Mouse (Mus musculus): ENCODE data around the gene Plk4. TPM values are rescaled to one million over a fixed set of nuclear protein-coding genes. Genes with fewer than 3 reads are reported as not detected.

The Plk4 gene
- polyA plus RNA-seq, 1 experiment from 2014 or later: 45.6 TPM

Other genes starting within 250 kb of the Plk4 start
- 0.56 and 0.66 TPM in 2 replicates for gene Slc25a31, start 91.2 kb upstream of the Plk4 start, polyA plus RNA-seq (2014; fragmentation: Nextera tagmentation; extraction: Ambion mirVana)
- gene Hspa4l, start 55.5 kb upstream of the Plk4 start, polyA plus RNA-seq (2014; fragmentation: Nextera tagmentation; extraction: Ambion mirVana): 30.0 and 31.1 TPM in 2 replicates
- 4.9 and 6.3 TPM in 2 replicates for gene Mfsd8, start 46.9 kb downstream of the Plk4 start, polyA plus RNA-seq (2014; fragmentation: Nextera tagmentation; extraction: Ambion mirVana)
- 11.1 and 12.2 TPM in 2 replicates for gene Abhd18, start 47.0 kb downstream of the Plk4 start, polyA plus RNA-seq (2014; fragmentation: Nextera tagmentation; extraction: Ambion mirVana)
- gene 1700034I23Rik, start 102.5 kb downstream of the Plk4 start, polyA plus RNA-seq (2014; fragmentation: Nextera tagmentation; extraction: Ambion mirVana): 0.21 TPM in 1 of 2 replicates, not detected in the other
- gene Larp1b, start 149.8 kb downstream of the Plk4 start, polyA plus RNA-seq (2014; fragmentation: Nextera tagmentation; extraction: Ambion mirVana): 9.8 and 11.2 TPM in 2 replicates